In the genomic region with DNA sequence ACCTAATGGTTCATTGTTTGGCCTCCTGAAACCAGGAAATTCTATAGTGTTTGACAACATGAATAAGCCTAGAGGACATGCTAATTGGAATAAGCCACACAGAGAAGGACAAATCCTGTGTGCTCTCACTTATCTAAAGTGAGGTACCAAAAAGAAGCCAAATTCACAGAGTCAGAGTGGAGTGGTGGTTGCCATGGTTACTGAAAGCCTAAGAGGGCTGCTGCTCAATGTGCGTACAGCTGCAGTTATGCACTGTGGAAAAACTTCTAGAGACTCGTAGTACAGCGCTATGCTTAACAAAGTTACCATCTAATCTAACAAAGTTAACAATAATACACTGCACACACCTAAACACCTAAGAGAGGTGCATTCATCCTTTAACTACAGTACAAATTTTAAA, we compare ENCODE assay signal across 15 mouse cellular contexts.
DNase-seq lines count a peak whose midpoint lies in the region; ATAC-seq lines count a peak whose summit lies in the region.
"Had no signal": no experiment of that assay in that cellular context is flagged by ENCODE, and none has a peak within 500 bp of the region (broad histone marks: within the 10 kb centered on the region; RNA-seq: fewer than 3 reads in every experiment).

No protein-coding gene starts in this region.

- no peak overlapping the region for H3K27ac ChIP-seq in forebrain, embryonic 12.5 days
- H3K27ac ChIP-seq in forebrain, embryonic 15.5 days (replicated peaks) = no peak overlapping the region
- H3K27ac ChIP-seq: embryonic facial prominence, embryonic 15.5 days; liver, embryonic 14.5 days had no signal

- peak; percentile 39 for DNase-seq in left cerebral cortex, adult 11 months (ENCODE audit: low spot score)
- DNase-seq in left cerebral cortex, postnatal 36 days (ENCODE audit: low spot score in 2 of 2) = no peak
- peak; percentile 16 to 59 for DNase-seq in right cerebral cortex, postnatal 36 days (ENCODE audit: low spot score in 2 of 2)
- no peak for DNase-seq in right cerebral cortex, postnatal 14 days
- no peak for DNase-seq in spleen, postnatal 36 days (ENCODE audit: low spot score in 2 of 2)
- DNase-seq: adrenal gland, adult 2 months; cerebellum, adult 9-11 months; kidney, adult 9 months; lung, postnatal 14 days; thymus, postnatal 14 days had no signal

- H3K4me2 ChIP-seq in forebrain, embryonic 12.5 days = no peak overlapping the region
- H3K4me2 ChIP-seq in forebrain, embryonic 15.5 days (replicated peaks) = no peak overlapping the region
- H3K4me2 ChIP-seq: embryonic facial prominence, embryonic 15.5 days had no signal

- WGBS in forebrain, embryonic 12.5 days = 57% methylated on average over 3 of the region's 3 CpGs
- 38% methylated on average over 3 of the region's 3 CpGs for WGBS in forebrain, embryonic 15.5 days

- peaks cover 9% of the 10 kb centered on the region; the same call in 1 of the 2 replicates for H3K27me3 ChIP-seq in forebrain, embryonic 12.5 days
- no peaks in the 10 kb centered on the region for H3K27me3 ChIP-seq in forebrain, embryonic 15.5 days

- ATAC-seq in forebrain, embryonic 12.5 days (ENCODE audit: low FRiP score) = peak; percentile 30; the same call in 1 of the 2 replicates
- no peak for ATAC-seq in forebrain, embryonic 15.5 days (replicated peaks)
- ATAC-seq in megakaryocyte-erythroid progenitor cell, adult 5-6 weeks (replicated peaks; ENCODE audit: low FRiP score, low TSS enrichment, poor library complexity, severe bottlenecking) = no peak

- no peaks in the 10 kb centered on the region for H3K9me3 ChIP-seq in forebrain, embryonic 12.5 days
- no peaks in the 10 kb centered on the region for H3K9me3 ChIP-seq in forebrain, embryonic 15.5 days
- H3K9me3 ChIP-seq: embryonic facial prominence, embryonic 15.5 days had no signal

- H3K36me3 ChIP-seq in forebrain, embryonic 12.5 days (replicated peaks) = no peaks in the 10 kb centered on the region
- H3K36me3 ChIP-seq in forebrain, embryonic 15.5 days = no peaks in the 10 kb centered on the region
- H3K36me3 ChIP-seq: embryonic facial prominence, embryonic 15.5 days had no signal

- intact Hi-C loops in left cerebral cortex, postnatal 36 days (cut with DNase I) = loop anchor here (10.0 kb wide), 1 partner anchor 170 kb away; a partner anchor contains a TSS

- peaks cover 17% of the 10 kb centered on the region for H3K4me1 ChIP-seq in forebrain, embryonic 12.5 days
- H3K4me1 ChIP-seq in forebrain, embryonic 15.5 days = peaks cover 30% of the 10 kb centered on the region

- no peak overlapping the region for H3K4me3 ChIP-seq in forebrain, embryonic 12.5 days (replicated peaks)
- H3K4me3 ChIP-seq in forebrain, embryonic 15.5 days = no peak overlapping the region
- H3K4me3 ChIP-seq: embryonic facial prominence, embryonic 15.5 days had no signal

- no peak overlapping the region for H3K9ac ChIP-seq in forebrain, embryonic 12.5 days
- no peak overlapping the region for H3K9ac ChIP-seq in forebrain, embryonic 15.5 days (replicated peaks)
- H3K9ac ChIP-seq: embryonic facial prominence, embryonic 15.5 days; liver, embryonic 14.5 days had no signal

Comparison
In these comparisons a context has a peak if more than half of its experiments do, and no peak if none do; other contexts are left out.
1. DNase-seq: peak in left cerebral cortex, adult 11 months (single experiment) and right cerebral cortex, postnatal 36 days (2 of 2); none in left cerebral cortex, postnatal 36 days (0 of 2), right cerebral cortex, postnatal 14 days (single experiment) and spleen, postnatal 36 days (0 of 2).